In the genomic region with DNA sequence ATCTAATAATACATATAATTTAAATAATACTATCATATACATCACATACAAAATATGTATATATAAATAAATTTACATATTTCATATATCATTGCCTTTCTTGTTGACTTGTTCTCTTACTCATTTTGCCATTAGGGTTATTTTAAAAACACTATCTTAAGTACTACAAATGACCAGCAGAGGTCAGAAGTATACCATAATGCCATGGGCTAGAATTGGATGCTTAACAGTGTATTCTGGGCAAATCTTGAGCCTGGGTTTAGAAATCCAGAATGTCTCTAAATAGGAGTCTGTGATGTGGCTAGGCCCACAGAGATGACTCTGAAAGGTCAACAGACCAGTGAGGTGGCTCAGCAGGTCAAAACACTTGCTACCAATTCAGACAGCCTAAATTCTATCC, we compare ENCODE assay signal across 11 mouse cellular contexts. TPM values are rescaled to one million over a fixed set of nuclear protein-coding genes. Genes with fewer than 3 reads are reported as not detected.
A peak's percentile ranks its signal among the peaks of the same experiment; 100 is the strongest.
DNase-seq lines count a peak whose midpoint lies in the region; ATAC-seq and TF ChIP-seq lines count a peak whose summit lies in the region.
"Had no signal": no experiment of that assay in that cellular context is flagged by ENCODE, and none has a peak within 500 bp of the region (broad histone marks: within the 10 kb centered on the region; RNA-seq: fewer than 3 reads in every experiment).

No protein-coding gene starts in this region.

- POLR2A ChIA-PET in Patski (lab: Charles Lee), result no interaction called here

- H3K4me3 ChIP-seq in gastrocnemius, adult 2 months, result no peak overlapping the region
- H3K4me3 ChIP-seq in liver, postnatal 0 days (ENCODE audit: low read depth, low read length), result no peak overlapping the region
- H3K4me3 ChIP-seq: heart, embryonic 12.5 days had no signal

- intact Hi-C loops in gastrocnemius, adult 2 months (cut with DNase I), result no loop called here

- in situ Hi-C loops in Patski (cut with MboI; ENCODE audit: low pct_unique_long_range_greater_than_20kb), result loop anchor here (10.0 kb wide), 1 partner anchor 571 kb away; a partner anchor contains a TSS

- CTCF ChIA-PET in Patski (lab: Charles Lee), result no interaction called here

- TF ChIP-seq CTCF in gastrocnemius, adult 2 months (IDR thresholded peaks at IDR 0.05), result peak; percentile 64
- TF ChIP-seq CTCF in liver, postnatal 0 days (IDR thresholded peaks at IDR 0.05; ENCODE audit: low read depth), result peak; percentile 57
- peak; percentile 53 for TF ChIP-seq CTCF in Patski (IDR thresholded peaks at IDR 0.05)

- DNase-seq in gastrocnemius, adult 2 months, result no peak
- DNase-seq in gastrocnemius, adult 18-20 months (ENCODE audit: low spot score), result no peak
- no peak for DNase-seq in liver, postnatal 0 days
- DNase-seq in liver (no peak), Patski (ENCODE audit: low read depth, low spot score) (no peak)
- DNase-seq in lung, postnatal 36 days, result peak; percentile 28
- no peak for DNase-seq in spleen, postnatal 4 days (ENCODE audit: low spot score in 2 of 2)
- DNase-seq in ovary, postnatal 10 days (ENCODE audit: low spot score), result no peak
- DNase-seq: layer of hippocampus, postnatal 36 days had no signal

- no peak overlapping the region for H3K9ac ChIP-seq in liver, postnatal 0 days (replicated peaks)
- H3K9ac ChIP-seq: heart, embryonic 12.5 days had no signal

- no peaks in the 10 kb centered on the region for H3K27me3 ChIP-seq in liver, postnatal 0 days (ENCODE audit: insufficient read depth, low read length)
- H3K27me3 ChIP-seq in Patski, result no peaks in the 10 kb centered on the region
- H3K27me3 ChIP-seq: heart, embryonic 12.5 days had no signal

- ATAC-seq in liver, postnatal 0 days, result no peak
- ATAC-seq in Patski, result no peak

- no peaks in the 10 kb centered on the region for H3K9me3 ChIP-seq in liver, postnatal 0 days (ENCODE audit: low read length)

- H3K36me3 ChIP-seq in liver, postnatal 0 days (replicated peaks; ENCODE audit: insufficient read depth, low read length), result no peaks in the 10 kb centered on the region

- H3K27ac ChIP-seq in gastrocnemius, adult 2 months, result no peak overlapping the region
- no peak overlapping the region for H3K27ac ChIP-seq in liver, postnatal 0 days (ENCODE audit: low read depth)

- H3K4me2 ChIP-seq in liver, postnatal 0 days (ENCODE audit: low read depth, low read length), result no peak overlapping the region
- H3K4me2 ChIP-seq: heart, embryonic 12.5 days had no signal

- H3K4me1 ChIP-seq in liver, postnatal 0 days (ENCODE audit: insufficient read depth), result peaks cover 3% of the 10 kb centered on the region; the same call in 1 of the 2 replicates
- H3K4me1 ChIP-seq: heart, embryonic 12.5 days had no signal

- no peak for TF ChIP-seq EP300 in liver, postnatal 0 days (IDR thresholded peaks at IDR 0.05; ENCODE audit: low read depth)

RNA-seq across cellular contexts. Expression of a gene that starts 31.6 kb away (rescaled TPM):
- total RNA-seq in gastrocnemius, adult 2 months (2021), result 10 to 100 TPM; 10.2 to 11.0 TPM
- 10 to 100 TPM; 10.3 to 10.5 TPM for total RNA-seq in gastrocnemius, adult 18-20 months (2021)
- polyA plus RNA-seq in liver, postnatal 0 days (2015; fragmentation: Nextera tagmentation; extraction: Ambion mirVana), result 8.5 and 9.8 TPM in 2 replicates
- 23.1 TPM for polyA plus RNA-seq in Patski (2021)

RNA-seq across cellular contexts. Expression of a gene that starts 31.8 kb away (rescaled TPM):
- 10 to 100 TPM; 24.3 to 30.3 TPM for total RNA-seq in gastrocnemius, adult 2 months (2021)
- total RNA-seq in gastrocnemius, adult 18-20 months (2021), result 10 to 100 TPM; 27.5 to 29.3 TPM
- polyA plus RNA-seq in liver, postnatal 0 days (2015; fragmentation: Nextera tagmentation; extraction: Ambion mirVana), result 25.2 and 29.6 TPM in 2 replicates
- polyA plus RNA-seq in Patski (2021), result 59.7 TPM

RNA-seq across cellular contexts. Expression of a gene that starts 56.1 kb away (rescaled TPM):
- 1 to 10 TPM in 1 of 2 experiments, under 1 TPM in 1; 0.36 to 1.0 TPM for total RNA-seq in gastrocnemius, adult 2 months (2021)
- total RNA-seq in gastrocnemius, adult 18-20 months (2021), result under 1 TPM; 0.30 to 0.59 TPM
- 0.20 TPM in 1 of 2 replicates, not detected in the other for polyA plus RNA-seq in liver, postnatal 0 days (2015; fragmentation: Nextera tagmentation; extraction: Ambion mirVana)
- polyA plus RNA-seq in Patski (2021), result 0.14 TPM
- polyA plus RNA-seq: spleen, adult 2 months had no signal
